Mouse (Mus musculus) CH12.LX (cell line): Measurements from ENCODE around the gene Zbtb24. TPM values are rescaled to one million over a fixed set of nuclear protein-coding genes. Genes with fewer than 3 reads are reported as not detected.

Source experiments
- DNase-seq: peaks from one replicate; pipeline ENCODE4 v3.0.0-alpha.2; 2013; ENCODE audit errors: extremely low read depth
- H3K27ac ChIP-seq: 2 replicates; pipeline ENCODE4 v1.5.1; 2012; ENCODE audit warnings: low read depth, mild to moderate bottlenecking, control low read depth, moderate library complexity; ENCODE audit not compliant: insufficient read depth
- H3K27me3 ChIP-seq: replicated peaks from 2 replicates; pipeline ENCODE3; 2012; ENCODE audit warnings: inconsistent platforms
- H3K36me3 ChIP-seq, 2 experiments: replicated peaks in 1 of 2; 2 replicates each; pipeline versions ENCODE3 to v1.6.1; 2012; ENCODE audit warnings: inconsistent platforms in 1 of 2, low read length in 1 of 2, mild to moderate bottlenecking in 1 of 2, mixed read lengths in 1 of 2, moderate library complexity in 1 of 2; ENCODE audit not compliant: control insufficient read depth in 1 of 2, insufficient read depth in 1 of 2
- H3K4me1 ChIP-seq, 2 experiments: 2 replicates each; pipeline ENCODE4 v1.6.1; 2012; ENCODE audit warnings: inconsistent platforms in 1 of 2, moderate library complexity in 1 of 2; ENCODE audit not compliant: insufficient read depth in 2 of 2, control insufficient read depth in 1 of 2
- H3K4me2 ChIP-seq: 2 replicates; pipeline ENCODE4 v1.6.1; 2012; ENCODE audit warnings: low read depth, mild to moderate bottlenecking, control low read depth; ENCODE audit not compliant: poor library complexity, insufficient read depth, severe bottlenecking
- H3K4me3 ChIP-seq, 3 experiments: fragments of 150-350 bp in 1 of 3; sonication (generic) in 1 of 3; replicated peaks in 1 of 3; 2 replicates each; pipeline versions ENCODE3 to v1.5.1; 2011 to 2012; ENCODE audit warnings: low read depth in 2 of 3, low read length in 2 of 3, mild to moderate bottlenecking in 2 of 3, moderate library complexity in 2 of 3, control low read depth in 1 of 3, improper control_type of control experiment in 1 of 3, inconsistent platforms in 1 of 3, mixed read lengths in 1 of 3; ENCODE audit not compliant: poor library complexity in 1 of 3
- H3K79me2 ChIP-seq: replicated peaks from 2 replicates; pipeline ENCODE4 v1.6.1; 2012; ENCODE audit warnings: mild to moderate bottlenecking, moderate library complexity; ENCODE audit not compliant: control insufficient read depth, poor library complexity, insufficient read depth, severe bottlenecking; ENCODE audit errors: extremely low read depth
- H3K9ac ChIP-seq: 2 replicates; pipeline ENCODE4 v1.6.1; 2012; ENCODE audit warnings: low read depth, mild to moderate bottlenecking, control low read depth, moderate library complexity; ENCODE audit not compliant: insufficient read depth
- H3K9me3 ChIP-seq: replicated peaks from 2 replicates; pipeline ENCODE3; 2012; ENCODE audit warnings: low read length, inconsistent platforms, mixed read lengths
- BHLHE40 ChIP-seq: IDR thresholded peaks from 2 replicates; pipeline ENCODE4 v1.6.1; 2011; ENCODE audit warnings: mild to moderate bottlenecking, low read depth, low read length, improper control_type of control experiment
- CTCF ChIP-seq, 2 experiments: IDR thresholded peaks in 1 of 2; conservative IDR thresholded peaks in 1 of 2; 2 replicates each; pipeline ENCODE4 v1.5.1; 2011 to 2012; ENCODE audit warnings: low read depth in 2 of 2, low read length in 2 of 2, improper control_type of control experiment in 1 of 2, inconsistent platforms in 1 of 2, mild to moderate bottlenecking in 1 of 2, moderate library complexity in 1 of 2
- EP300 ChIP-seq: IDR thresholded peaks from 2 replicates; pipeline ENCODE4 v1.6.1; 2011; ENCODE audit warnings: low read length, improper control_type of control experiment
- ETS1 ChIP-seq: conservative IDR thresholded peaks from 2 replicates; pipeline ENCODE4 v1.6.1; 2012; ENCODE audit warnings: low read depth, mild to moderate bottlenecking, inconsistent platforms, low read length, improper control_type of control experiment, moderate library complexity
- HCFC1 ChIP-seq: IDR thresholded peaks from 2 replicates; pipeline ENCODE4 v1.6.1; 2012; ENCODE audit warnings: low read depth, mild to moderate bottlenecking, inconsistent platforms, low read length, improper control_type of control experiment
- JUND ChIP-seq: conservative IDR thresholded peaks from 2 replicates; pipeline ENCODE4 v1.6.1; 2011; ENCODE audit warnings: low read depth, low read length, improper control_type of control experiment
- KAT2A ChIP-seq: IDR thresholded peaks from 2 replicates; pipeline ENCODE4 v1.6.1; 2012; ENCODE audit warnings: low read length, improper control_type of control experiment, inconsistent platforms; ENCODE audit not compliant: insufficient replicate concordance
- MAX ChIP-seq: IDR thresholded peaks from 2 replicates; pipeline ENCODE4 v1.6.1; 2011; ENCODE audit warnings: low read length, improper control_type of control experiment
- MXI1 ChIP-seq: IDR thresholded peaks from 2 replicates; pipeline ENCODE4 v1.6.1; 2011; ENCODE audit warnings: mild to moderate bottlenecking, low read depth, low read length, improper control_type of control experiment
- MYC ChIP-seq: IDR thresholded peaks from 2 replicates; pipeline ENCODE4 v1.6.1; 2011; ENCODE audit warnings: low read depth, mild to moderate bottlenecking, improper control_type of control experiment, low read length
- NELFE ChIP-seq: IDR thresholded peaks from 2 replicates; pipeline ENCODE4 v1.6.1; 2011; ENCODE audit warnings: low read depth, low read length, improper control_type of control experiment
- NRF1 ChIP-seq: IDR thresholded peaks from 2 replicates; pipeline ENCODE4 v1.6.1; 2014; ENCODE audit warnings: low read depth, mild to moderate bottlenecking, inconsistent platforms, low read length, improper control_type of control experiment, moderate library complexity
- POLR2AphosphoS2 ChIP-seq: IDR thresholded peaks from 2 replicates; pipeline ENCODE4 v1.6.1; 2011; ENCODE audit warnings: low read depth, low read length, improper control_type of control experiment
- RCOR1 ChIP-seq: conservative IDR thresholded peaks from 2 replicates; pipeline ENCODE4 v1.6.1; 2012; ENCODE audit warnings: low read depth, mild to moderate bottlenecking, inconsistent platforms, low read length, improper control_type of control experiment
- SMC3 ChIP-seq: IDR thresholded peaks from 2 replicates; pipeline ENCODE4 v1.6.1; 2011; ENCODE audit warnings: low read depth, low read length, improper control_type of control experiment
- TCF12 ChIP-seq: IDR thresholded peaks from 2 replicates; pipeline ENCODE4 v1.6.1; 2014; ENCODE audit warnings: low read depth, mild to moderate bottlenecking, inconsistent platforms, low read length, improper control_type of control experiment
- UBTF ChIP-seq: IDR thresholded peaks from 2 replicates; pipeline ENCODE4 v1.6.1; 2012; ENCODE audit warnings: low read depth, mild to moderate bottlenecking, inconsistent platforms, low read length, improper control_type of control experiment, moderate library complexity
- USF1 ChIP-seq: IDR thresholded peaks from 2 replicates; pipeline ENCODE4 v1.6.1; 2014; ENCODE audit warnings: low read depth, mild to moderate bottlenecking, inconsistent platforms, low read length, improper control_type of control experiment
- USF2 ChIP-seq: conservative IDR thresholded peaks from 2 replicates; pipeline ENCODE4 v1.6.1; 2011; ENCODE audit warnings: low read depth, low read length, improper control_type of control experiment
- ZC3H11A ChIP-seq: IDR thresholded peaks from 2 replicates; pipeline ENCODE4 v1.6.1; 2012; ENCODE audit warnings: low read depth, mild to moderate bottlenecking, inconsistent platforms, low read length, improper control_type of control experiment
- ZKSCAN1 ChIP-seq: IDR thresholded peaks from 2 replicates; pipeline ENCODE4 v1.6.1; 2012; ENCODE audit warnings: low read depth, inconsistent platforms, low read length, improper control_type of control experiment, borderline replicate concordance
- dilution Hi-C: fragments of 300-500 bp; cut with MboI; formaldehyde crosslinking; loops from 2 replicates; pipeline ENCODE4 v1.14.3; 2020; ENCODE audit warnings: low sequenced_read_pairs; ENCODE audit not compliant: extremely low pct_unique_long_range_greater_than_20kb, extremely low pct_ligation_motif_present
- in situ Hi-C: fragments of 300-500 bp; cut with MboI; formaldehyde crosslinking; loops from 3 replicates; pipeline ENCODE4 v1.14.3; 2019; ENCODE audit warnings: low sequenced_read_pairs, low pct_ligation_motif_present, low pct_unique_long_range_greater_than_20kb, mixed read lengths
- polyA plus RNA-seq: library from polyadenylated mRNA; unstranded; fragments of >175 nt; gene quantifications from 2 replicates; pipeline ENCODE4 v1.2.1, GENCODE M21; 2012; ENCODE audit warnings: low read depth; ENCODE audit not compliant: insufficient read length
- total RNA-seq, 2 experiments: library from RNA; depleted of rRNA; stranded (reverse); fragments of 300-350 nt in 1 of 2; fragments of >200 nt in 1 of 2; gene quantifications; 2 replicates each; pipeline ENCODE4 v1.2.3; 2012 to 2014

Zbtb24 gene
- total and polyA plus RNA-seq, 3 experiments, result 11.7 to 14.3 (median 11.8) TPM

GRCm38 (mm10) chr10:41480938-41481880 is 31.0 kb downstream of the Zbtb24 start:
- peaks cover 68 to 84% of the 10 kb centered on the region in 2 experiments for H3K36me3 ChIP-seq
- no peaks in the 10 kb centered on the region for H3K27me3 ChIP-seq
- TF ChIP-seq JUND (no peak), HCFC1 (no peak), USF2 (no peak), TCF12 (no peak)
- H3K9ac ChIP-seq, result no peak overlapping the region
- H3K79me2 ChIP-seq, result 0 out of 2 replicates have a peak, but pooled peaks cover 2% of the 10 kb centered on the region
- in situ Hi-C loops, result no loop called here
- no peak overlapping the region for H3K4me2 ChIP-seq
- dilution Hi-C loops, result no loop called here
- H3K27ac ChIP-seq, result no peak overlapping the region
- no peaks in the 10 kb centered on the region for H3K9me3 ChIP-seq
- H3K4me3 ChIP-seq, result no peak overlapping the region
- H3K4me1 ChIP-seq, result peaks cover 0 to 13% of the 10 kb centered on the region in 2 experiments; a peak in 1 of 4 replicates
- no peak for DNase-seq

- Histone ChIP-seq H3K4me2 (no peak overlapping the region), H3K79me2 (no peaks in the 10 kb centered on the region), H3K9me3 (no peaks in the 10 kb centered on the region), H3K4me1 (peaks cover 0 to 11% of the 10 kb centered on the region in 2 experiments; a peak in 1 of 4 replicates), H3K36me3 (peaks cover 80 to 96% of the 10 kb centered on the region in 2 experiments), H3K9ac (no peak overlapping the region), H3K27ac (no peak overlapping the region), H3K27me3 (no peaks in the 10 kb centered on the region), H3K4me3 (no peak overlapping the region)
- in situ Hi-C loops (no loop called here), dilution Hi-C loops (no loop called here)
- no peak for DNase-seq
- TF ChIP-seq MAX (no peak), EP300 (no peak), NRF1 (no peak), ZC3H11A (no peak), KAT2A (no peak), TCF12 (no peak), NELFE (no peak), SMC3 (no peak)
These were observed 32.3 kb downstream of the Zbtb24 start for GRCm38 (mm10) chr10:41482446-41482845.

GRCm38 (mm10) chr10:41485778-41486177 is 35.6 kb downstream of the Zbtb24 start:
- in situ Hi-C loops, result no loop called here
- Histone ChIP-seq H3K9ac (no peak overlapping the region), H3K4me1 (peaks cover 4 to 17% of the 10 kb centered on the region in 2 experiments; a peak in 3 of 4 replicates), H3K4me2 (no peak overlapping the region), H3K4me3 (no peak overlapping the region), H3K36me3 (peaks cover 70 to 85% of the 10 kb centered on the region in 2 experiments), H3K79me2 (no peaks in the 10 kb centered on the region), H3K9me3 (no peaks in the 10 kb centered on the region), H3K27me3 (no peaks in the 10 kb centered on the region), H3K27ac (no peak overlapping the region)
- no peak for TF ChIP-seq ZKSCAN1
- TF ChIP-seq NRF1, result no peak
- TF ChIP-seq SMC3, result no peak
- no peak for TF ChIP-seq MYC
- TF ChIP-seq JUND, result no peak
- no peak for TF ChIP-seq USF1
- TF ChIP-seq ETS1, result no peak
- no peak for TF ChIP-seq MXI1
- TF ChIP-seq BHLHE40, result no peak
- TF ChIP-seq POLR2AphosphoS2, result no peak
- TF ChIP-seq UBTF, result no peak
- TF ChIP-seq CTCF (conservative IDR thresholded peaks at IDR 0.05 in 1 of 2, IDR thresholded peaks at IDR 0.05 in 1 of 2; ENCODE audit: low read depth in 2 of 2, low read length in 2 of 2), result no peak
- no peak for TF ChIP-seq RCOR1
- no peak for DNase-seq
- dilution Hi-C loops, result no loop called here
